Mouse (Mus musculus) spleen, postnatal 10 days (tissue): ENCODE data around the gene Best2.

Source experiments
- DNase-seq, 2 experiments: peaks; one replicate each; pipeline ENCODE4 v3.0.0; 2021 to 2022; ENCODE audit warnings: low spot score in 2 of 2

The Best2 gene

DNA sequence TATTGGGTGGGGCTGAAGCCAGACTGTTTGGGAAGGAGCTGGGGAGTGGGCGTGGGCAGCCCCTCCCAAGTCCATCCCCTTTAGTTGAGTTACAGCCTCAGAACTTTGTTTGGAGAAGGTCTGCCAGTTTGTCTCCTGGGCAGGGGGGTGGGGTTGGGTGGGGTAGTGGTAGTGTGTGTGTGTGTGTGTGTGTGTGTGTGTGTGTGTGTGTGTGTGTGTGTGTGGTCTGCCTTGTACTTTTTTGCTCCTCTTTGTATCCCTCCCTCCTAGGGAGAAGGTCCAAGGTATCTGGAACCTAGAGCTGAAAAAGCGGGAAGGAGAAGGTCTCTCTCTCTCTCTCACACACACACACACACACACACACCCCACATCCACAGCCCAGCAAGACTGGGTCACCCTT lies at the start of gene Best2:
Gene Best2 (minus strand): TSS at position 101 of the 400 bp plus-strand sequence.
- no peak for DNase-seq

DNA sequence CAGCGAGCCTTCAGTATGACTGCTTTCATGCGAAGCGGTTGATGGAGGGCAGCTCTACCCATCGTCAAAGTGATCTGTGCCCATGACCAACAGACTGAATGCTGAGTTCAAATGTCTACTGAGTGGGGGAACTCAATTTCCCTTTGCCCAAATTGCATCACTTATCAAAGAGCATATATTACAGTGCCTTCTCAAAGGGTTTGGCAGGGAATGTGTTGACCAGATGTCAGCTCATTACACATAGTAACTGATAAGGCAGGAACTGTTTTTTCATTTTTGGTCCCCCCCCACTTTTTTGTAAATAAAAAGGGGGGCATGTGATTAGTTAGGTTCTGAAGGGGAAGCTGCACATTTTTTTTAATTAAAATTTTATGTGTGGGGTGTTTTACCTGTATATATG lies 48.3 kb upstream of the Best2 start:
- no peak for DNase-seq

DNA sequence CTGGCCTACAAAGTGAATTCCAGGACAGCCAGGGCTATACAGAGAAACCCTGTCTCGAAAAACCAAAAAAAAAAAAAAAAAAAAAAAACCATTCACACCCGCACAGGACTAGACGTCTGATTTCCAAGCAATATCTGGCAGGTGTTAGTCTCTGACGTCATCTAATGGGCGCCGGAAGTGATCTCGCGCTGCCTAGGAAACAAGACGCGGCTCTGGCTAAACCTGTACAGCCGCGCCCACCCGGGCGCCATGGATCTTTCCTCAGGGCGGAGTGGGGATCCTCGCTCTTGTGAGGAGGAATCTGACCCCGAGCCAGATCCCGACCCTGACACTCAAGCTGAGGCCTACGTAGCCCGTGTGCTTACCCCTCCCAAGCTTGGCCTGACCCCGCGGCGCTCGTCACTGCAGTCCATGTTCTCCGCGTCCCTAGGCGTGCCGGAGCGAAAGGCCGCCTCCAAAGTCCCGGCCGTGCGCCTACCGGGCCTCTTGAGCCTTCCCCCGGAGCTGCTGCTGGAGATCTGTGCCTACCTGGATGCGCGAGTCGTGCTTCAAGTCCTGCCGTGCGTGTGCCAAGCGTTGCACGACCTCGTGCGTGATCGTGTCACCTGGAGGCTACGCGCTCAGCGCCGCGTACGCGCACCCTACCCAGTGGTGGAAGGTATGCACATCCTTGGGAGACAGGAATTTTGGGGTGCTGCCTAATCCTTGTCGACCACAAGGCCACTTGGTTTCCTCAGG lies 45.7 kb upstream of the Best2 start, which contains the start of gene Fbxw9:
Gene Fbxw9 (plus strand): TSS at position 177 of the 738 bp plus-strand sequence.
- DNase-seq: peak; percentile 71 to 91

DNA sequence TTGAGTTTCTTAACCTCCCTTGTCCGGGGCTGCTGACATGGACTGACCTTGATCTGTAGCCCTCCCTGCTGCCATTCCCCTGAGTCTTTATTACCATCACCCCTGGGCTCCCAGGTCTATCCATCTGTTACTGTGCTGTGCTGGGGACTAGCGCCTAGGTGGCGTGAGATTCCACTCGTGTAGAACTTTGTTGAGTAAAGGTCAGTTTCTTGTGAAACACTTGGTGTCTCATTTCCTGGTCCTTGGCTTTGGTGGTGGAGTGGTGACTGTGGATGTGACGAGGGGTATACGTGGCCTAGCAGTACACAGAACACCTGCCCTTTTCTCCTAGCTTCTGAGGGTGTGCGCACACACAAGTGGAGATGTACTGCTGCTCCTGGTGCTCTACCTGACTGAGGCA lies 43.0 kb upstream of the Best2 start:
- DNase-seq: no peak

DNA sequence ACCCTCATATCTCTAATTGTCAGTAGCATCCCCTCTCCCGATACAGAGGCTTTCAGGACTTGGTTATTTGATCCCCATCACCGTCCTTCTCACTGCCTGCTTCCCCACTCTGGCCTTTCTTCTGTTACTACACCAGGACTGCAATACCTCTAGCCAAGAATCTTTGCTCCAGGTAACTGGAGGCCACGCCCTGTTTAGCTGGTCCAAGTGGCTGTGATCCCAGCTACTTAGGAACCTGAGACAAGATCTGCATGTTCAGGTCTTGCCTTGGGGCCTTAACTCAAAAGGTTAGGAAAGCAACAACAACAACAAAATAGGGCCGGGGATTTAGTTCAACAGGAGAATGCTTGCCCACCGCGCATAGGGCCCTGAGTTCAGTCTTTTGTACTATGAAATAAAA lies 29.3 kb upstream of the Best2 start:
- DNase-seq: no peak

DNA sequence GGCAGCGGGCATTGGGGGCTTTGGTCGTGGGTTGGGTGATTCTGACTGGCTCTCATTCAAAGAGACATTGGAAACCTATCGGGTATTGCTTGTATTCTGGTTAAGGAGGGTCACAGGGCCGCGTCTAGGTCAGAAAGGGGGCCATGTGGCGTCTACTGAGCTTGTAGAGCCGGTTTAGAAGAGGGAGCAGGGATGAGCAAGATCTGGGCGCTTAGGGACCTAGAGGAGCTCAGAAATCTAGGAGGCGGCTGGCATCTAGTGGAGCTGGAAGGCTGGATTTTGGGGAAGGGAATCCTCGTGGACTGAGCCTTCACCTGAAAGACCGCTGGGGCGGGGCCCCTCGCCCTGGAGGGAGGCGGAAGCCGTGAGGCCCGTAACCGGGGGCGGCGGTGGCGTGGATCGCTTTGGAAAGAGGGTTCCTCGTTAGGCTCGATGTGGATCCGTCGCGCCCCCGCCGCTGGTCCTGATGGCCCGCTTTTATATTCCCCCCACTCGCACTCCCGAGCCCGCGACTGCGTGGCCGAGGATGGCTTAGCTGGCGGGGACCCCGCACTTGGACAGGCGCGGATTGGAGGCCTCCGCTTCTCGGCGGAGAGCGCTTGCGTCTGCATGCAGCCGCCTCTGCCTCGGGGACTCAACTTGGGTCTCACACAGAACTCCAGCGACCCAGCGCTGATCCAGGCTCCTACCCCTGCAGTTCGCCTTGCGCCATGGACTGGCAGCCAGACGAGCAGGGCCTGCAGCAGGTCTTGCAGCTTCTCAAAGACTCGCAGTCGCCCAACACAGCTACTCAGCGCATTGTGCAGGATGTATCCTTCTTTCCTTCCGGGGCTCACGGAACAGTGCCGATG lies 23.6 kb upstream of the Best2 start:
- peak; percentile 72 to 74 for DNase-seq

DNA sequence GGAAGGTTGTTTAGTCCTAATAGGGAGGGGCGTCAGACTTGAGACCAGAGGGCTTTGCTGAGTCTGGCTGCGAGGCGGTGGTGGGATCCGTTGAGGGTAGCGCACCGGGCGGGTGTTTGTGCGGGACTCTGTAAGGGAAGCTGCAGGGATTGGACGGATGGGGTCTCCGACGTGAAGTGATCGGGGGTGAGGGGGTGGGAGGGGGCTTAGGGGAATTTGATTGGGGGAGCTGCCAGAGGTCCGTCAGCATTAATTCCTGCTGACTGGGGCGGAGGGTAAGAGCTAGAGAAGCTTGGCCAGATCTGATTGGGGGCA lies 23.0 kb upstream of the Best2 start:
- DNase-seq: no peak

DNA sequence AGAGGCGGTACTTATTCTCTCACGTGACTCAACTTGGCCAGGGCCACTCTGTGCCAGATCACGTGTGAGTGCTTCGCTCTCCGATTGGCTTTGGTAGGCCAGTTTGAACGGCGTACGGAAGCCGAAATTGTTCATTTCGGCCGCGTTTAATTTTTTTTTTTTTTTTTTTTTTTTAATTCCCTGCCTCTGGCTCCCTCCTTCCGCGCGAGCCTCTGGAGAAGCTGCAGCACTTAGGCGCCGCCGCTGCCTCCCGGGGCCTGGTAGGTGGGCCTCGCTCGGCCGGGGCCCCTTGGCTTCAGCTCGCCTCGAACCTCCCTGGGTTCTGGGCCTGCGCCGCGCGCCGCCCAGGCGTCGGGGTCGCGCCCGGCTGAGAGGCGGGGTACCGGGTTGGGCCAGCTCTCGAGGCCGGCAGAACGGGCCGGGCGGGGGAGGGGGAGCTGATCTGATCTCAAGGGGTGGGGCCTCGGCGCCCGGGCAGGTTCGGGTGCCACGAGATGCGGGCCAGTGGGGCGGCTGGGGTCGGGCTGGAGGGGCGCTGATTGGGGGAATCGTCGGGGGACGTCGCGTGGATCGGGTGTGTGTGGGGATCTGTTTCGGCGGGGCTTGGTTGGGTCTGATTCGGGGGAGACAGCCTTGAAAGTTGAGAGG lies 22.5 kb upstream of the Best2 start, which contains the start of gene Tnpo2:
Gene Tnpo2 (plus strand): TSS at position 198 of the 648 bp plus-strand sequence.
- DNase-seq: peak; percentile 81 to 90

DNA sequence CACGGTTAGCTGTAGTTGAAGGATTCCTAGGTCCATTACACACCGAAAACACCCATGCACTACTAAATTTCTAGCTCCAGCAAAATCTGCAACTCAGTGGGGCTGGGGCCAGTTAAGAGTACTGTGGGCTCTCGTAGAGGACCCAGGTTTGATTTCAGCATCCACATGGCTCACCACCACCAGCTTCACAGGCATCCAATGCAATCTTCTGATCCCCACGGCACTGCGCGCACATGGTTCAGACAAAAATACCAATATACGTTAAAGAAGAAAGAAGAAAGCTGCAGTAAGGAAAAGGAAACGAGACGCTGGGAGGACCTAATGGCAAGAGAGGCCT lies 22.0 kb upstream of the Best2 start:
- no peak for DNase-seq

DNA sequence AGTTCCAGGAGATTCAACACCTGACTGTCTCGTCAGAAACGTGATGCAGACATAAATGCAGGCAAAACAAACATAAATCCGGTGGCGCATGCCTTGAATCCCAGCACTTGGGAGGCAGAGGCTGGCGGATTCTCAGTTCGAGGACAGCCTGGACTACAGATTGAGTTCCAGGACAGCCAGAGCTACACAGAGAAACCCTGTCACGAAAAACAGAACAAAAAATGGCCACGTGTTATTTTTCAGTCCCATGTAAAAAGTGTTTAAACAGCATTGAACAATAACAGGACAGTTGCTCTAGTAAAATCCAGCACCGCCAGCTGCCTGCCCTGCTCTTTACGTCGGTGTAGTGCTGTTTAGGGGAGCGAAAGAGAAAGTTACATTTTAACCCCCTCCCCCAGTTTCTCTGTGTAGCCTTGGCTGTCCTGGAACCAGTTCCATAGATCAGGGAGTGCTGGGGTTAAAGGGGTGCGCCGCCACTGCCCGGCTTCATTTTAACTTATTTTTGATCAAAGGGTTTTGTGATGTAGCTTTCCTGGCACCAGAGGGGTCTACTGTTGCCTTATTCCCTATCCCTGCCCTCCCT lies 21.5 kb upstream of the Best2 start:
- peak; percentile 34 to 47 for DNase-seq

DNA sequence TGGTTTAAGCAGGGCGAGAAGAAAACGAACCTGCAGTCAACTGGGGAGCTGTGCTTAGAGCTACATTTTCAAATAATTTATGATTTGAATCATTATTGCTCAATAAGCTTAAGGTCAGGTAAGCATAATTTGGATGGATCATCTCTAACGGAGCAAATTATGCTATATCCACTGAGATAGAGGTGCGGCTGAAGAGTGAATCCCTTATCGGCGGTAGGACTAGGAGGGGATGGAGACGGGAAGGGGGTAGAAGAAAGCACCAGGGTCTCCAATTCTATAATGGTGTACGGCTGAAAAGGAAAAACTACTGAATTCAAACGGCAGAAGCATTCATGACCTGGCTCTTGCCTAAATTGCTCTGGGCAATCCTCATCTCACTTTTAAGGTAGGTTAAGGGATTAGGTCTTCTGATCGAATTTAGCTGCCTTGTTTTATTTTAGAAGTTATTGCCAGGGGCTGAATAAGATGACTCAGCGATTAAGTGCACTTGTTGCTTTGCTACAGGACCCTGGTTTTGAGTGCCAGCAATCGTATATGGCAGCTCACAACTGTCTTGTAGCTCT lies 20.9 kb upstream of the Best2 start:
- DNase-seq: no peak

DNA sequence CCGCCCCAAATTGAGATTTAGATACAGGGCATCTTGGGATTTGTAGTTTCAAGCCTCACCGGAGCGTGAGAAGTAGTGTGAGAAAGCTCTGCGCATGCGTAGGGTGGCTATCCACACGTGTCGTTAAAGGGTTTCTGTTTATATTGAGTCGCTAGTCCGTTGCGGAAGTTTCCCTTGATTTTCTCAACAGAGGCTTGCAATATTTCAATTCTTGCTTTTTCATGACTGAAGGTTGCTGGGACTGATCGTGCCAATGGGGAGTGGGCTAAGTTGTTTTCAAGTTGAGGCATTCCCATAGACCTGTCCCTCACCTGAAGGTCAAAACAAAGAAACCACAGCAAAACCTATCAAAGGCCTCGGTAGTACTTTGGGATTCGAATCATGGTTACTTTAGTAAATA lies 20.4 kb upstream of the Best2 start:
- peak; percentile 42 to 89 for DNase-seq

DNA sequence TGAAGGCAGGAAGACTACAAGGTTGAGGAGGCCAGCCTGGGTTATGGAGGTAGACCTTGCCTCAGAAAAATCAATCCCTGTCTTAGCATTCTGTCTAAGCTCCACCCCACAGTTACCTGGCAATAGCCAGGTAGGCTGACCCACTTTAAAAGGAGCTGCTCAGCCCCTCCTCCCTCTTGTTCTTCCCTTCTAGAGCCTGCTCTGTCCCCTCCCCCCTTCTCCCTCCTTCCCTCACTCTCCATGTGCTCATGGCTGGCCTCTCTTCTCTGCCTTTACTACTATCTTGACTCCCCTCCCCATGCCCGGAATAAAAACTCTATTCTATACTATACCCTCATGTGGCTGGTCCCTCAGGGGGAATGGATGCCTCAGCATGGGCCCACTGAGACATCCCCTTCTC lies 19.5 kb upstream of the Best2 start:
- DNase-seq: no peak

DNA sequence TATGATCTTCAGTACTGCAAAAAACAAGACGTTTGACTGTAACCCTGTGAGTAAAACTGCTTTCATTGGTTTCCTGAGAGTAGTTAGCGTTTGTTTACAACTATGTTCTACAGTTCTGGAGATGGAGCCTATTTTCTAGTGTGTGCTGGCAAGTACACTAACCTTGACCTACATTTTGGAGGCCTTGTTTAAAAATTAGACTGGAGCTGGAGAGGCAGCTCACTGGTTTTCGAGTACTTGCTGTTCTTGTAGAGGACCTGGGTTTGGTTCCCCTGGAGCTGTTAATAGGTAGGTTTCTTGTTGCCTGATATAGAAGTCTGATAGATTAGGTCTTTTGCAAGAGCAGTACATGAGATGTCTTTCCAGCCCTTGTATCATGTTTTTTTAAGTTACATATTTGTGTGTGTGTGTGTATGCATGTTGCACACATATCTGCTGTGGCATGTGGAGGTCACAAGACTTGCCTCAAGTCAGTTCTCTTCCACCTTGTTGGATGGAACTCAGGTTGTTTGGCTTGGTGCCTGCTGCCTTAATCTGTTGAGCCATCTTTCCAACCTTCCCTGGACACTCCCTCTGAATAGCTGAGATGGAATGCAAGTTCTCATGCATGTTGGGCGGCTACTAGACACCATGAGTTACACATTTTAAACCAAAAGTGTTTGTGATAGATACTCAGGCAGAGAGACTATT lies 18.4 kb upstream of the Best2 start:
- DNase-seq: no peak

DNA sequence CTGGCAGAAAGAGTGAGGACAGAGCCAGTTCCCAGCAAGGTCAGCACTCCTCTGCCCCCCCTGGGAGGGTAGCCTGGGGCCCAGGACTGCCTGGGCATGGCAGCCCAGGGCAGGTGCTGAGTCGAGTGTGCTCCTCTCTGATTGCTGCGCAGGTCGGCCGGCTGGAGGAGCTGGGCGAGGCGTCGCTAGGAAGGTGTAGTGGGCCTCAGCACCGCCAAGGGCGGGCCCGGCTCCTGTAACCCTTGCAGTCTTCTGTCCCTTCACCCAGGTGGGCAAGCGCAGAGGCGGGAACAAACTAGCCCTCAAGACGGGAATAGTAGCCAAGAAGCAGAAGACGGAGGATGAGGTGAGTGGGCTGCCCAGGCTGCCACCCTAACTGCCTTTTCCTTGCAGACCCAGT lies 14.9 kb upstream of the Best2 start:
- DNase-seq: no peak

DNA sequence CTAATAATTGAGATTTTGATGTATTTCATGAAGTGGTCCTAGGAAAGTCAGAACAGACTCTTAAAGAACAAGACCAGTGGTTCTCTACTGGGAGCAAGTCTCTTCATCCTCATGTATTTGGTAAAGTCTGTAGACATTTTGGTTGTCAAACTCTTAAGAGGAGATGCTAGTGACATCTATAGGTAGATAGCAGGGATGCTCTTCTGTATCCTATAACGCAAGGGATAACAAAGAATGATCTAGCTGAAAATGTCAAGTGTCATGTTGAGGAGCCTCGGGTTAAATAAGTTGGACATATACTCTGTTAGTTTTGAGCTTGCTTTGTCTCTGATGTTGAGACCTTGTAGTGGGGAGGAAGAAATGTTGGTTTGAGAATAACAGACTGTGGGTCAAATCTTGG lies 13.6 kb upstream of the Best2 start:
- DNase-seq: no peak

DNA sequence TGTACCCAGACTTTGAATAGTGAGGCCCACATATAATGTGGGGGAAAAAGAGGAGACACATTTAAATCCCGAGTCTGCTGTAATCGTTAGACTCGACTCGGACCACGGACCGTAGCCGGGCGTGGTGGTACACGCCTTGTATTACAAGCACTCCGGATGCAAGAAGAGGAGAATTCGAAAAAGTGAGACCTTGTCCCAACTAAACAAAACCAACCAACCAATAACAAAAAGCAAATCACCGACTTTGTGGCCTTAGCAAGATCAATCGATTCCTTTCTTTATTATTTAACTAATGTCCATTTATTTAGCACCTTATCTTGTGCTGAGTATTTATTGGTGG lies 13.2 kb upstream of the Best2 start:
- peak in 1 of 2 experiments; percentile 57 for DNase-seq

DNA sequence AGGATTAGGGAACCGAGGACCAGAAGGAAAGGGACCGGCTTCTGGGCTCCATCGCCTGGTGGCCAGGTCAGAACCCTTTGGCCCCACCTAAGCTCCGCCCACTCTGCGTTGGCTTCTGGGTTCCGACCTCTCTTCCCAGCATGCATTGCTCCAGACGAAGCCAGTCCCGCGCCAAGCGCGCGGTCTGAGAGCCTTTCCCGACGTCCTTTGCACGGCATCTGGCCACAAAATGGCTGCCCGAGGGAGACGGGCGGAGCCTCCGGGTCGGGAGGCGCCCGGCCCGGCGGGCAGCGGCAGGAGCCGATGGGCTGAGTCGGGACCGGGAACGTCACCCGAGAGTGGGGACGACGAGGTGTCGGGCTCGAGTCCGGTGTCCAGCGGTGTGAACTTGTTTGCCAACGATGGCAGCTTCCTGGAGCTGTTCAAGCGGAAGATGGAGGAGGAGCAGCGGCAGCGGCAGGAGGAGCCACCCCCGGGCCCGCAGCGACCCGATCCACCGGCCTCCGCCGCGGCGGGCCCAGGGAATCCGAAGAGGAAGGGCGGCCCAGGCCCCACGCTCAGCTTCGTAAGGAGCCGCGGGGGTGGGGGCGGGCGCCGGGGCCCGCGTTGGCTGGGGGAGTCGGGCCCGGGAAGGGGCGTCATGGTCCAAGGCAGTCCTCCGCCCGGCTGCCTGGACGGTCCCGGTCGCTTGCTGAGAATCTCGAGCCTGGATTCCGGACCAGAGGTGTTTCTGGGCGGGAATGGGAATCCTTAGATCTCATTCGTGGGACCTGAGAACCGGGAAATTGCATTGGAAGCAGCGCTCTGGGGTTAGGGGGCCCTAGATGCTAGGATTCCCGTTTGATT lies 12.6 kb upstream of the Best2 start, which contains the start of gene Trir:
Gene Trir (plus strand): TSS at position 154 of the 846 bp plus-strand sequence.
- peak; percentile 97 to 99 for DNase-seq

DNA sequence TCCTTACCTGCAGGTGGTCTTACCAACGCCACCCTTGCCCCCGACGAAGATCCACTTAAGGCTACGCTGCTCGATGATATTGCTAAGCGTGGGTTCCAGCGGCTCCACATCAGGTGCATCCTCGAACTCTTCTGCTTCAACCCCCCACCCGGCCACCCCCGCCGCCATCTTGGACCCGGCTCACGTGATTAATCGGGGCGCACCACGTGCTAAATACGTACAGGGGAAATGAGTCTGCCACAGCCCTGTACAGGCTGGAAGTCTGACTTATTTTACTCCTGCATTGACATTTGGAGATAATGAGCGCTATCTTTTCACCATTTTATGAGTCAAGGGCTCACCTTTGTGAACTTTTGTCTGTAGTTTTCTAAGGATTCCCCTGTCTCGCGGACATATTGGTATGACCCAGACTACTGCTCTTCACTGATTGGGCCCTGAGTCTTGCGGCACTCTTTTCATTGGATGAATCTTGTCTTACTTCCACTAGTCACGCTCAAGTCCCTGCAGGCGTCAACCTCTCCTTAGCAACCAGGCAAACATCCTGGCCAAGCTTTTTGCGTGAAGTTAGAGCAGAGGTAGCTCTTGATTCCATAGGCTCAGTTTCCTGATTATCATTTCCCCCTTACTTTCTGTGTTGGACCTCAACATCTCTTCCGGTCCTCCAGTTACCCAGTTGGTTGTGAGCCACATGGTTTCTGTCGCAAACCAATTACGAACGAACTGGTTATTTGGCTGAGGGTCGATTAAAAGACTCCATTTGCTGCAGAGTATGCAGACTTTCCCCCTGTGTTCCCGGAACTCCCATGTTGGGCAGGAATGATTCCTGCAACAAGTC lies 11.0 kb upstream of the Best2 start, which contains the start of gene Asna1:
Gene Asna1 (minus strand): TSS at position 184 of the 835 bp plus-strand sequence.
- peak; percentile 82 to 88 for DNase-seq
